Mouse (Mus musculus) hindbrain, embryonic 13.5 days (tissue): Measurements from ENCODE around the gene Pyroxd1. TPM values are rescaled to one million over a fixed set of nuclear protein-coding genes. Genes with fewer than 3 reads are reported as not detected.
A peak's percentile ranks its signal among the peaks of the same experiment; 100 is the strongest.

Source experiments
- ATAC-seq: fragments of 200-750 bp; cut with Nextera tagmentation; 2 replicates; pipeline ENCODE4 v1.8.0; 2017; ENCODE audit warnings: moderate TSS enrichment; ENCODE audit not compliant: low FRiP score
- H3K27ac ChIP-seq: fragments of 300-500 bp; sonication (generic); 2 replicates; pipeline ENCODE4 v1.5.1; 2015; ENCODE audit warnings: inconsistent platforms, mild to moderate bottlenecking, moderate library complexity
- H3K27me3 ChIP-seq: fragments of 300-500 bp; sonication (generic); 2 replicates; pipeline ENCODE4 v1.6.1; 2015; ENCODE audit warnings: mild to moderate bottlenecking, inconsistent platforms
- H3K36me3 ChIP-seq: fragments of 300-500 bp; sonication (generic); 2 replicates; pipeline ENCODE4 v1.6.1; 2015; ENCODE audit warnings: mild to moderate bottlenecking, inconsistent platforms
- H3K4me1 ChIP-seq: fragments of 300-500 bp; sonication (generic); replicated peaks from 2 replicates; pipeline ENCODE4 v1.6.1; 2015; ENCODE audit warnings: inconsistent platforms
- H3K4me2 ChIP-seq: fragments of 300-500 bp; sonication (generic); 2 replicates; pipeline ENCODE4 v1.6.1; 2015; ENCODE audit warnings: inconsistent platforms, mild to moderate bottlenecking, moderate library complexity
- H3K4me3 ChIP-seq: fragments of 300-500 bp; sonication (generic); 2 replicates; pipeline ENCODE4 v1.5.1; 2015; ENCODE audit warnings: mild to moderate bottlenecking, inconsistent platforms
- H3K9ac ChIP-seq: fragments of 300-500 bp; sonication (generic); 2 replicates; pipeline ENCODE4 v1.6.1; 2015; ENCODE audit warnings: mild to moderate bottlenecking, inconsistent platforms
- H3K9me3 ChIP-seq: fragments of 300-500 bp; sonication (generic); 2 replicates; pipeline ENCODE4 v1.6.1; 2016; ENCODE audit warnings: inconsistent platforms
- WGBS: fragments of 180-500 bp; shearing (Covaris S2); methylation state at CpG from one replicate; pipeline ENCODE4 v1.1.7; 2015; 5-methylcytosine and 5-hydroxymethylcytosine counted together
- polyA plus RNA-seq: library from polyadenylated mRNA; unstranded; fragments of >200 nt; fragmentation: Nextera tagmentation; extraction: Ambion mirVana; gene quantifications from 2 replicates; pipeline ENCODE4 v1.2.1, GENCODE M21; 2015

Gene Pyroxd1
- polyA plus RNA-seq, 1 experiment from 2014 or later, result 23.9 TPM

- H3K4me2 ChIP-seq, result no peak overlapping the region
- no peak for ATAC-seq
- H3K9me3 ChIP-seq, result no peaks in the 10 kb centered on the region
- H3K27me3 ChIP-seq, result no peaks in the 10 kb centered on the region
- no peaks in the 10 kb centered on the region; the same call in 1 of the 2 replicates for H3K4me1 ChIP-seq
- peaks cover 26% of the 10 kb centered on the region for H3K36me3 ChIP-seq
- H3K27ac ChIP-seq, result no peak overlapping the region
- no peak overlapping the region for H3K4me3 ChIP-seq
- 93% methylated on average over 6 of the region's 6 CpGs for WGBS
- H3K9ac ChIP-seq, result no peak overlapping the region
These were observed 34.5 kb downstream of the Pyroxd1 start for GRCm38 (mm10) chr6:142379961-142380360.

- Histone ChIP-seq H3K4me2 (no peak overlapping the region), H3K9ac (no peak overlapping the region), H3K36me3 (peaks cover 10% of the 10 kb centered on the region), H3K27ac (no peak overlapping the region), H3K4me3 (no peak overlapping the region), H3K4me1 (peaks cover 6% of the 10 kb centered on the region), H3K27me3 (no peaks in the 10 kb centered on the region), H3K9me3 (no peaks in the 10 kb centered on the region)
- no peak for ATAC-seq
- 95% methylated on average over 7 of the region's 7 CpGs for WGBS
These were observed 36.2 kb downstream of the Pyroxd1 start for GRCm38 (mm10) chr6:142381615-142382014.

GRCm38 (mm10) chr6:142384521-142384920, 39.1 kb downstream of the Pyroxd1 start:
- no peaks in the 10 kb centered on the region for H3K9me3 ChIP-seq
- no peaks in the 10 kb centered on the region; the same call in 1 of the 2 replicates for H3K36me3 ChIP-seq
- no peak overlapping the region for H3K9ac ChIP-seq
- peaks cover 23% of the 10 kb centered on the region for H3K4me1 ChIP-seq
- no peak overlapping the region for H3K4me2 ChIP-seq
- no peaks in the 10 kb centered on the region for H3K27me3 ChIP-seq
- 92% methylated on average over 9 of the region's 9 CpGs for WGBS
- no peak for ATAC-seq
- no peak overlapping the region for H3K4me3 ChIP-seq
- H3K27ac ChIP-seq, result no peak overlapping the region

- Histone ChIP-seq H3K9ac (peak overlapping the region; percentile 74), H3K27me3 (no peaks in the 10 kb centered on the region), H3K4me3 (peak overlapping the region; percentile 99), H3K4me1 (peaks cover 26% of the 10 kb centered on the region), H3K27ac (no peak overlapping the region), H3K9me3 (no peaks in the 10 kb centered on the region), H3K36me3 (no peaks in the 10 kb centered on the region; the same call in 1 of the 2 replicates), H3K4me2 (peak overlapping the region; percentile 76)
- WGBS, result 7% methylated on average over 31 of the region's 31 CpGs
- ATAC-seq, result peak; percentile 87
These were observed 41.0 kb downstream of the Pyroxd1 start for GRCm38 (mm10) chr6:142386285-142387010.

- ATAC-seq, result peak; percentile 100
- H3K4me2 ChIP-seq, result peak within 1 kb of the TSS; percentile 79
- H3K4me3 ChIP-seq, result peak within 1 kb of the TSS; percentile 99
- no peaks in the 10 kb centered on the region; the same call in 1 of the 2 replicates for H3K36me3 ChIP-seq
- H3K27ac ChIP-seq, result 0 out of 2 replicates have a peak within 1 kb of the TSS, but pooled peaks have one; percentile 15
- H3K9me3 ChIP-seq, result no peaks in the 10 kb centered on the region
- peak within 1 kb of the TSS; percentile 88 for H3K9ac ChIP-seq
- H3K27me3 ChIP-seq, result no peaks in the 10 kb centered on the region
- under 1% methylated on average over 80 of the region's 87 CpGs for WGBS
- H3K4me1 ChIP-seq, result peaks cover 26% of the 10 kb centered on the region
These were observed 41.7 kb downstream of the Pyroxd1 start, which contains the start of the genes Recql and Golt1b for GRCm38 (mm10) chr6:142387011-142387754. TSS of gene Recql (minus strand) at chr6:142387087. TSS of gene Golt1b (plus strand) at chr6:142387221.

GRCm38 (mm10) chr6:142387755-142388271, 42.4 kb downstream of the Pyroxd1 start:
- Histone ChIP-seq H3K27me3 (no peaks in the 10 kb centered on the region), H3K36me3 (peaks cover under 1% of the 10 kb centered on the region; the same call in 1 of the 2 replicates), H3K4me1 (peaks cover 26% of the 10 kb centered on the region), H3K27ac (no peak overlapping the region), H3K9ac (peak overlapping the region; percentile 88), H3K9me3 (no peaks in the 10 kb centered on the region), H3K4me2 (peak overlapping the region; percentile 79), H3K4me3 (peak overlapping the region; percentile 99)
- WGBS, result 27% methylated on average over 8 of the region's 8 CpGs
- no peak for ATAC-seq

- Histone ChIP-seq H3K9me3 (no peaks in the 10 kb centered on the region), H3K4me2 (no peak overlapping the region), H3K4me3 (no peak overlapping the region), H3K36me3 (peaks cover 10% of the 10 kb centered on the region), H3K4me1 (peaks cover 26% of the 10 kb centered on the region), H3K27me3 (no peaks in the 10 kb centered on the region), H3K27ac (no peak overlapping the region), H3K9ac (no peak overlapping the region)
- WGBS, result 93% methylated on average over 2 of the region's 2 CpGs
- no peak for ATAC-seq
These were observed 43.6 kb downstream of the Pyroxd1 start for GRCm38 (mm10) chr6:142389101-142389500.

GRCm38 (mm10) chr6:142392312-142392711, 46.9 kb downstream of the Pyroxd1 start:
- H3K27ac ChIP-seq, result no peak overlapping the region
- no peak overlapping the region for H3K9ac ChIP-seq
- peaks cover 20% of the 10 kb centered on the region for H3K4me1 ChIP-seq
- no peak for ATAC-seq
- H3K4me2 ChIP-seq, result no peak overlapping the region
- 93% methylated on average over 5 of the region's 5 CpGs for WGBS
- no peaks in the 10 kb centered on the region for H3K9me3 ChIP-seq
- no peaks in the 10 kb centered on the region for H3K27me3 ChIP-seq
- H3K4me3 ChIP-seq, result no peak overlapping the region
- peaks cover 36% of the 10 kb centered on the region for H3K36me3 ChIP-seq

GRCm38 (mm10) chr6:142394669-142395068, 49.2 kb downstream of the Pyroxd1 start:
- 92% methylated on average over 5 of the region's 5 CpGs for WGBS
- Histone ChIP-seq H3K9me3 (no peaks in the 10 kb centered on the region), H3K36me3 (peaks cover 36% of the 10 kb centered on the region), H3K27me3 (no peaks in the 10 kb centered on the region), H3K9ac (no peak overlapping the region), H3K4me2 (no peak overlapping the region), H3K27ac (no peak overlapping the region), H3K4me1 (0 out of 2 replicates have a peak, but pooled peaks cover 2% of the 10 kb centered on the region), H3K4me3 (no peak overlapping the region)
- no peak for ATAC-seq

GRCm38 (mm10) chr6:142395756-142396155, 50.3 kb downstream of the Pyroxd1 start:
- H3K27me3 ChIP-seq, result no peaks in the 10 kb centered on the region
- H3K4me3 ChIP-seq, result no peak overlapping the region
- 94% methylated on average over 6 of the region's 6 CpGs for WGBS
- no peak for ATAC-seq
- H3K9me3 ChIP-seq, result no peaks in the 10 kb centered on the region
- H3K27ac ChIP-seq, result no peak overlapping the region
- H3K36me3 ChIP-seq, result peaks cover 44% of the 10 kb centered on the region
- no peaks in the 10 kb centered on the region for H3K4me1 ChIP-seq
- no peak overlapping the region for H3K9ac ChIP-seq
- H3K4me2 ChIP-seq, result no peak overlapping the region

GRCm38 (mm10) chr6:142411140-142411539, 65.7 kb downstream of the Pyroxd1 start:
- Histone ChIP-seq H3K4me1 (peaks cover 12% of the 10 kb centered on the region), H3K9ac (no peak overlapping the region), H3K27me3 (peaks cover 45% of the 10 kb centered on the region), H3K4me3 (no peak overlapping the region), H3K4me2 (no peak overlapping the region), H3K27ac (no peak overlapping the region), H3K9me3 (no peaks in the 10 kb centered on the region), H3K36me3 (no peaks in the 10 kb centered on the region)
- 11% methylated on average over 1 of the region's 1 CpGs for WGBS
- no peak for ATAC-seq
